Mouse (Mus musculus) inflammation-experienced regulatory T-cells, adult 6 months (primary cell): ENCODE results near the gene Angptl2. TPM values are rescaled to one million over a fixed set of nuclear protein-coding genes. Genes with fewer than 3 reads are reported as not detected.
A peak's percentile ranks its signal among the peaks of the same experiment; 100 is the strongest.
"Not testable (repeated sequence)": the region's sequence is repeated elsewhere in the genome, so short reads cannot be mapped to it uniquely, and the experiment has no call there.

Experiments
- ATAC-seq: one replicate; pipeline ENCODE4 v1.8.0; 2017
- polyA plus RNA-seq, 3 experiments: library from polyadenylated mRNA; unstranded; fragments of 100-300 nt; shearing (Covaris generic); gene quantifications; one replicate each; pipeline ENCODE4 v1.2.1; 2017

Angptl2 gene
- polyA plus RNA-seq, 3 experiments from 2014 or later: 17.1 to 19.5 (median 19.3) TPM

- ATAC-seq: no peak
Measured at GRCm38 (mm10) chr2:33200368-33201068, 15.4 kb upstream of the Angptl2 start.

- ATAC-seq: no peak
Measured at GRCm38 (mm10) chr2:33203284-33203683, 12.6 kb upstream of the Angptl2 start.

GRCm38 (mm10) chr2:33204980-33205379, 10.9 kb upstream of the Angptl2 start:
- peak; percentile 36 for ATAC-seq

GRCm38 (mm10) chr2:33205939-33206525, 9.8 kb upstream of the Angptl2 start:
- no peak for ATAC-seq

- no peak for ATAC-seq
Measured at GRCm38 (mm10) chr2:33207069-33207468, 8.8 kb upstream of the Angptl2 start.

- peak; percentile 37 for ATAC-seq
Measured at GRCm38 (mm10) chr2:33208134-33208533, 7.7 kb upstream of the Angptl2 start.

GRCm38 (mm10) chr2:33210841-33211240, 5.0 kb upstream of the Angptl2 start:
- ATAC-seq: no peak

- not testable (repeated sequence) for ATAC-seq
Measured at GRCm38 (mm10) chr2:33211263-33211662, 4.6 kb upstream of the Angptl2 start.

- ATAC-seq: no peak
Measured at GRCm38 (mm10) chr2:33215177-33215699, 631 bp upstream of the Angptl2 start.

- no peak for ATAC-seq
Measured at GRCm38 (mm10) chr2:33216645-33217424, 966 bp downstream of the Angptl2 start.

- no peak for ATAC-seq
Measured at GRCm38 (mm10) chr2:33217425-33217794, 1.5 kb downstream of the Angptl2 start.

- ATAC-seq: no peak
Measured at GRCm38 (mm10) chr2:33218903-33219625, 3.2 kb downstream of the Angptl2 start.

GRCm38 (mm10) chr2:33219637-33220036, 3.8 kb downstream of the Angptl2 start:
- no peak for ATAC-seq

GRCm38 (mm10) chr2:33220246-33220645, 4.4 kb downstream of the Angptl2 start:
- no peak for ATAC-seq

- no peak for ATAC-seq
Measured at GRCm38 (mm10) chr2:33220674-33221338, 4.9 kb downstream of the Angptl2 start.

GRCm38 (mm10) chr2:33221339-33221900, 5.6 kb downstream of the Angptl2 start:
- ATAC-seq: no peak

GRCm38 (mm10) chr2:33222480-33222879, 6.6 kb downstream of the Angptl2 start:
- ATAC-seq: no peak

GRCm38 (mm10) chr2:33223656-33224358, 7.9 kb downstream of the Angptl2 start:
- ATAC-seq: no peak

- ATAC-seq: no peak
Measured at GRCm38 (mm10) chr2:33225921-33226320, 10.1 kb downstream of the Angptl2 start.

- no peak for ATAC-seq
Measured at GRCm38 (mm10) chr2:33228077-33228476, 12.2 kb downstream of the Angptl2 start.

GRCm38 (mm10) chr2:33228551-33228950, 12.7 kb downstream of the Angptl2 start:
- ATAC-seq: no peak
